Mouse (Mus musculus): Measurements from ENCODE around the gene BC067074. TPM values are rescaled to one million over a fixed set of nuclear protein-coding genes. Genes with fewer than 3 reads are reported as not detected.

The BC067074 gene
- total RNA-seq, 2 experiments from 2014 or later: 0.86 to 1.1 TPM

DNA sequence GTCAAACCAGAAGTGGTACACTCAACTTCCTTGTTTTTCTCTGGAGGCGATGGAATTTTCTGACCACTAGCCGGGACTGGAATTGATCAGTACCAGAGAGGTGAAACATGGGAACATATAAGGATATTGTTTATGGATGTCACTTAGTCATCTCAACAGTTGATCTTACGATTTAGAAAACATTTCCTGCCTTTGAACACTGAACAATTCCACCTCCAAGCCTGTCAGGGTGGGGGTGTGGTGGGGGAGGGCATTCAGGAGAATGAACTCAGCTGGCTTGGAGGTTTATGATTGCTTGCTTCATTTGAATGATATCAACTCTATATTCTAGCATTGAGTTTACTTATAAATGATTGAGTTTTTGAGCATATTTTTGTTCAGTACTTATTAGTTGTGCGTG is 13.6 kb downstream of the BC067074 start:
- intact Hi-C loops (cut with DNase I): no loop called here
- no peak for DNase-seq (ENCODE audit: low spot score in 2 of 2)

DNA sequence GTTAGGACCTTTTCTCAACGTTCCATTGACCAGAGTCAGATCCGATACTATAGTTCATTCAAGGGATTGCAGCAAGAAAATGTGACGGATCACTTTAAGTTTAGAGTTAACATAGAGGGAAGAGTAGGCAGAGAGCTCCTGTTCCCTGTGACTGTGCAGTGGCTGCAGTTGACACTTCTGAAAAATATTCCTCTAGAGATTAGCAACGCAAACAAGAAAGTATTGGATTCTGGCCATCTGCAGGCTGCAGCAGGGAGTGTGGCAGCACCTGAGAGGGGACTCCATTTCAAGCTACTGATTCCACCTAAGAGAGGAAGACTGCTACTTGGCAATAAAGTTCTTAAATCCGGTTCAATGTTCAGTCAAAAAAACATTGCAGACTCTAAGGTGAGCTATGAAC is 26.6 kb downstream of the BC067074 start:
- DNase-seq (ENCODE audit: low spot score in 2 of 2): no peak
- intact Hi-C loops (cut with DNase I): no loop called here

DNA sequence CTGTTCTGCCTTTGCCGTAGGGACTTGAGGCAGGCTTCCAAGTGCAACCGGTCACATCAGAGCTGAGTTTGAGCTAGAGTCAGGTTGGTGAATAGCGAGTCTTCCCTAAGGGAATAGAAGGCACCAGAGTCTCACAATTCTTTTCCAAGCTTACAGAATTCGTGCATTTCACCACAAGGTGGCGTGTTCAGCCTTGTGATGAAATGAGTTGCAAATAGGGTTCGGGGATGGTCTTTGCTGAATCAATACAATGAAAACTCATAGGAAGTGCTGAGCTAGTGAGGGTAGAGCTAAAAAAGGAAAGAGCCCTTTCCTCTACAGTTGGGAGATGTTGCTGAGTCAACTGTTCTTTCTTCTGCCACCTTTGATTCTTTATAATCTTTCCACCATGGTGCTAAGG is 29.0 kb downstream of the BC067074 start:
- intact Hi-C loops (cut with DNase I): loop anchor here (1.0 to 10.0 kb wide), 2 partner anchors 296 to 543 kb away; partner anchors contain the start of gene Snx18
- DNase-seq (ENCODE audit: low spot score in 2 of 2): peak; percentile 70 to 77

DNA sequence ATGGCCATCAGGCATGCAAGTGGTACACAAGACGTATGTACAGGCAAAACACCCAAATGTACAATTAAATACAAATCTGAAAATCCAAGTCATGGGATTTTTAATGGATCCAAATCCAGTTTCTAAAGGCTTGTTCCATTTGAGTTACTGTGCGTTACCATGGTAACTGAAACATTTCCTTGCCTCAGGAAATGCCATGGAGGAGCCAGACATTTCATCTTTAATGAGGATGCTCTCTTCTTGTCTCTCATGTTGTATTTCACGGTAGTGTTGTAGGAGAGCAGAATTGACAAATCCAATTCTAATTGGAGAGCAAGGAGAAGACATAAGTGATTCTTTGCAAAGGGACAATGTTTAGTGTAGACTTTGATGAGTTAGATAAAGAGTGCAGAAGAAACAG is 31.3 kb downstream of the BC067074 start:
- peak in 1 of 2 experiments; percentile 28 for DNase-seq (ENCODE audit: low spot score in 2 of 2)
- intact Hi-C loops (cut with DNase I): loop anchor here (10.0 kb wide), 1 partner anchor 541 kb away; no protein-coding TSS in a partner anchor

DNA sequence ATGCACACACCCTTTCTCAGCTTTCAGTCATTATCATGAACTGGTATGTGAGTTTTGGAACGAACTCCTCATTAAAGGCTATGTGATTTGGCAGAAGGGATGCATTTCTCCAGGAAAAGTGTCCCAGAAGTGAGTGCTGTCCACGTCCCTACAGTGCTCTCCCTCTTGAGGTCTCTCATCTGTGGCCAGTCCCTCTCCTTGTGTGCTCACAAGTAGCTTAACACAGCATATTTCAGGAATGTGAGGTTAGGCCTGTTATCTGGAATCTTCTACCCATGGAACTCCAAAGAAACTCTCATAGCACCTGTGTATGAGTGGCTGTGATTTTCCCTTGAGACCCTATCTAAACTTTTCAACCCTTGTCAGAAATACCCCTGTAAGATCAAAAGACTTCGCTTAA is 32.7 kb downstream of the BC067074 start:
- no peak for DNase-seq (ENCODE audit: low spot score in 2 of 2)
- intact Hi-C loops (cut with DNase I): loop anchor here (10.0 kb wide), 1 partner anchor 539 kb away; no protein-coding TSS in a partner anchor

DNA sequence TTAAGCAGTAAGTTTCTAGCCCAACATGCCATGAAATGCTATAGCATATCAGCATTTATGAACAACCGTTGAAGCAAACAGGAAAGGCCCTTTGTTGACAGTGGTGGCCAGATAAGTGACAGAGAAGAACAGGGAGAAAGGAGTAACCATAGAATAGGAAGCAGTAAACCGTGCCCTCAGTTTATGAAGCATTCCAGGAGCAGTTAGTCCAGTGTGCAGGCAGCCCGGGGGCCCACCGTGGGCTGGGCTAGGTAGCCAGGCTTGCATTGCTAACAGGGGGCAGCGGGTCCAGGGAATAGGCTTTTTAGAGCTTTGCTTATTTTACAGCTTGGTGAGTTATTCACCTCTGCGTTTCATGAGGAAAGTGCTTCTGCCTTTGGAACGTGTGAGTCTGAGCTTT is 39.3 kb downstream of the BC067074 start:
- intact Hi-C loops (cut with DNase I): no loop called here
- no peak for DNase-seq (ENCODE audit: low spot score in 2 of 2)

DNA sequence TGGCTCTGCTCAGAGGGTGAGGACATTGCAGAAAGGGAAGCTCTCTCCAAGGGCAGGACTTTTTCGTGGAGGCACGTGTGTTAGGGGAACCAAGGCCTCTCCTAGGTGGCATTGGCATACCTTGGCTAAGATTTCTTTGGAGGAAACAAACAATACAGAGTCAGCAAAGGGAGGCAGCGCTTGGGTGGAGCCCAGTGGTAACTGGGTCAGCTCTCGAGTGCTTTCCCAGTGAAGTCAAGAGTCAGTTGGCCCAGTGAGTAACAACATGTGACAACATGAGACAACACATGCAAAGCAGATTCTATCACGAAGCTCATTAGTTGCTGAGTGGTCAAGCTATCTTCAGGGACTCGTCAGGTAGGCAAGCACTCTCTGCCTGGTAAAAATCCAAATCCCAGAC is 40.4 kb downstream of the BC067074 start:
- no peak for DNase-seq (ENCODE audit: low spot score in 2 of 2)
- intact Hi-C loops (cut with DNase I): no loop called here

DNA sequence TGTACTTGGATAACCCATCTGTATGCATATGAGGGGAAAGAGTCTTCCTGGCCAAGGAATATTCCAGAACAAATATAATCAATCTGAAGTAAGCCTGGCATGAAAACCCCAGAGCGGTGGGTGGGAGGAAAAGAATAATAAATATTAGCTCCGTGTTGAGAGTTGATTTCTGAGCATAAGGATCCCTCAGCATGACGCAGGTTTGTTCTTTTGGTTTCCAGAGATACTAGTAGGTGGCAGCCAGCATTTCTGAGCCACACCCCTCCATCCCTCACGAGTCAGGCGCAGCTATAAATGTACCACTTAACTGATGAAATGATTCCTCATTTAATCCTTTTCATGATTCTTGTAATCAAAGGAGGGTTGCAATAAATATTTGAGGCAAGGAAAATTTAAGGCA is 41.0 kb downstream of the BC067074 start:
- intact Hi-C loops (cut with DNase I): no loop called here
- peak in 1 of 2 experiments; percentile 28 for DNase-seq (ENCODE audit: low spot score in 2 of 2)

DNA sequence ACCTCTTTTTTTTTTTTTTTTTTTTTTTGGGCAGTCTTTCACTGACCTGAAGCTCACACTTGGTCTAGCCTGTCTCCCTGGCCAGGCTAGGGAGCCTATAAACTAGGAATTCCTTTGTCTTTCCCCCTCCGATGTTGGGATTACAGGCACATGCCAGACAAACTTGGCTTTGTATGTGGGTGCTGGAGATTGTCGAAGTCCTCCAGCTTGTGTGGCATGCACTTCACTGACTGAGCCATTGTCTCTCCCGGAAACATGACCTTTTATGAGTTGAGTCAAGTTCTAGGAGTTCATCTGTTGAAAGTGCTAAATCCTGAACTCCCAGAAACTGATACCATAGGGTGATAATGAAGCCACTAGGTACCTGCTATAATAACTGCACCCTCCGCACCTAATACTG is 41.8 kb downstream of the BC067074 start:
- intact Hi-C loops (cut with DNase I): no loop called here
- no peak for DNase-seq (ENCODE audit: low spot score in 2 of 2)

DNA sequence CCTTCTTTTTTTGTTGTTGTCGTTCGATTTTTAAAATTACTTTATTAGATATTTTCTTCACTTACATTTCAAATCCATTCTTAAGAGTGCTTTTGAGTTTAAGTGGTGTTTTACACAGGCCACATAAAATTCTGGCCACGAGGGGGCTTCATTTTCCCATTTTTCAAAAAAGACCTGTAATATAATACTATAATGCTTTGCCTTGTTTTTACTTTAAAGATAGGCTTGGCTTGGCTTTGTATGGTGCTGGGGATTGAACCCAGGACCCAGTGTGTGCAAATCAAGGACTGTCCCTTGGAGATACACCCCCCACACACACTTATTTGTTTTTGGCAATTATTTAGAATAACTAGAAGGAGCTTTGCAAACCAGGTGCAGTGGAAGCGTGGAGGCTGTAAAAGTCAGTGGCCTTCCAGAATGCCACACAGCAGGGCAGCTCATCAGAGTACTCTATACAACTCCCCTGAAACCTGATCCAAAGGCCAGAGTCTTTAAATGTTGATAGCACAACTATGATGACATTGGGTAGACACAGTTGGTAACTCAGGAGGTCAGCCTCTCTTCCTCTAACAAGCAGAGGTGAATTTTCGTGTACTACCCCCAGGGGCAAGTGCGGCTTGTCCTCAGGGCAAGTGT is 44.4 kb downstream of the BC067074 start:
- peak; percentile 74 to 83 for DNase-seq (ENCODE audit: low spot score in 2 of 2)
- intact Hi-C loops (cut with DNase I): loop anchor here (1.0 kb wide), 1 partner anchor 281 kb away; the partner anchor contains the start of gene Snx18

DNA sequence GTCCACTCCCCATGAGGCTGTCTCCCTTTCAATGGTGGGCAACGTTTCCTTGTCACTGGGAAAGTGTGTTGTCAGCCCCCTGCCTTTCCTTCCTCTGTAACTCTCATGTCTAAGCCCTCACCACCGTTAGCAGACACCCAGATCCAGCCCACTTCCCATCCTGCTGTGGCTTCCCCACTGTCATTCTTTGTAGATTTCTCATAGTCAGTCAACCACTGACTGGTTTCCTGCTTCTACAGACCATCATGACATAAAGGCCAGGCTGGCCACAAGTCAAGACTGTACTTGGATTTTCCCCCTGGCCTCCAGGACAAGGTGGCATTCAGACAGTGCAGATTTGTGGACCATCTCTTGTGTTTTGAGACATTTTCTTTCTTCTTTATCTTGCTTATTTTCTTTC is 47.7 kb downstream of the BC067074 start:
- intact Hi-C loops (cut with DNase I): no loop called here
- no peak for DNase-seq (ENCODE audit: low spot score in 2 of 2)

DNA sequence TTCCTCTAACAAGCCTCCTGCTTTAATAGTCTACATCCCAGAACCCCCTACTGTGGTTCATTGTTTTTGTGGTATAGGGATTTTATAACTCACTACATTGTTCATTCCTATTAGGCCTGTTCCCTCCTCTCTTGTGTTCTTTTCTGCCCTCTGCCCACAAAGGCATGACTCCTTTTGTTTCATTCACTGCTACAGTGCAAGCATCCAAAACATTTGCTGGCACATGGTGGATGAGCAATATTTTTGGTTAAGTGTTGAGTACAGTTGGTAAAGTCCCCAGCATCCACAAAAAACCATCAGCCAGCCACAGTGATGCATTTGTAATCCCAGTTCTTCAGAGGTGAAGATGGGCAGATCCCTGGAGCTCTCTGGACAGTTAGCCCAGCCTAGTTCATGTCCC is 48.2 kb downstream of the BC067074 start:
- intact Hi-C loops (cut with DNase I): no loop called here
- DNase-seq (ENCODE audit: low spot score in 2 of 2): no peak

DNA sequence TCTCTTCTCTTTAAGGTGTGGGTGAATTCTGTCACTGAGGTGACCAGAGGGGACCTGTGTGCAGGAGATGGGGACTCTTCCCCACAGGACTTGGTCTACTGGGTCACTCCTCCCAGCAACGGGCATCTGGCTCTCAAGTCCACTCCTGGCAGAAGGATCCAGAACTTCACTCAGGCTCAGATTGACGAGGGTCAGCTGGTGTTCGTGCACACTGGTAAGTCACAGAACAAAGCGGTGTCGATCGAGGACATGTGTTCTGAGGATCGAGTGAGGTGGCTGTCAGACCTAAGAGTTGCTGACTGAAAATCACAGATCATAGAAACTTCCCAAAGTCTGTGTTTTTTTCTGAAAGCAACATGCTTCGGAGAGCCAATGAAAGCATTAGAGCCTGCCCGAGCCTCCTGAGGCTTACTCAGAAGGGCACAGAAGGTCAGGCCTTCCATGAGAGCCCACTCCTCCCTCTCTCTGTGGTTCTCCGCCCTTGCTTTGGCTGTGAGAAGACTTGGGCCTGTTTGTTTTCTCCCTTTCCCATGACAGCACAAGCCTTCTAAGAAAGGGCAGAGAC is 49.5 kb downstream of the BC067074 start:
- no peak for DNase-seq (ENCODE audit: low spot score in 2 of 2)
- intact Hi-C loops (cut with DNase I): no loop called here

DNA sequence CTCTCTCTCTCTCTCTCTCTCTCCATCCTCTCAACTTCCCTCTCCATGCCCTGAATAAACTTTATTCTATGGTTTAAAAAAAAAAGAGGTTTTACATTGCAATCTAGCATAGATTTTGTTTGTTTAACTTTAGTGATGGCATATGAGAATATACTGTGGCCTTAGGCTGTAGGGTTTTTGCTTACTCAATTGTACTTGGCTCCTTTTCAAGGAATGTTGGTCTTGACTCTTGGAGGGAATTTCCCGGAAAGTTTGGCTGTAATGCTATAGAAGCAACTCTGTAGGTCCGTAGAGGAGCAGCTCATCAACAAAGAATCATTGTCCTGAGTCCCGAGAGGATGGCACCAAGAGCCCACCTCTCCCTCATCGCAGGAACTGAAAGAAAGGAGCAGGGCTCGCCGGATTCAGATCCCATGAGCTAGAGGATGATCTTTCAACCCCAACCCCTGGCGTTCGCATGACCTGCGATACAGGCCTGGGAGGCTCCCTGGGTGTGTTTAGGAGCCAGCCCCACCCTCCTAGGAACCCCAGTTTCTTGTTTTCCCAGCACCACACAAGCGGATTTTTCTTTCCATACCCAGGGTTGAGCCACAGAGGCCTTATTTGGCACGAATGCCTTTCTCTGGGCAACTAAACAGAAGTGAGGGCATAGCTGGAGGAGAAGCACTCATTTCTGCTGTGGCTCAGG is 57.9 kb downstream of the BC067074 start:
- intact Hi-C loops (cut with DNase I): no loop called here
- no peak for DNase-seq (ENCODE audit: low spot score in 2 of 2)

DNA sequence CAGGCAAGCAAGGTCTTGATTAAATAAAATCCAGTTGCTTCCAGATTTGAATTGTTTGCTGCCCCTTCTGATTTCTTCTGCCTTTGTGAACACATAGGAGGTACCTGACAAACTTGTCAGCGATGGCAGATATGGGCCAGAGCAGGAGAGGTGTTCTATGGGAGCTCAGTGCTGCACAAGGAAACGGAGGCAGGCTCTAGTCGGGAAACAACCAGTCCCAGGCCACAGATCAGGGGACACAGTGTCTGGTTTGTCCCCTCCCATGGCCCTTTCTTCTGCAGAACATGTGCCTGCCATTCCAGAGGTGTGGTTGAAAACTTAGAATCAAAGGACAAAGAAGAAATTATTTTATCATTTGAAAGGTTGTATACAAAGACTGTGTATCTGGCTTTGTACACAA is 60.6 kb downstream of the BC067074 start:
- intact Hi-C loops (cut with DNase I): no loop called here
- DNase-seq (ENCODE audit: low spot score in 2 of 2): no peak

DNA sequence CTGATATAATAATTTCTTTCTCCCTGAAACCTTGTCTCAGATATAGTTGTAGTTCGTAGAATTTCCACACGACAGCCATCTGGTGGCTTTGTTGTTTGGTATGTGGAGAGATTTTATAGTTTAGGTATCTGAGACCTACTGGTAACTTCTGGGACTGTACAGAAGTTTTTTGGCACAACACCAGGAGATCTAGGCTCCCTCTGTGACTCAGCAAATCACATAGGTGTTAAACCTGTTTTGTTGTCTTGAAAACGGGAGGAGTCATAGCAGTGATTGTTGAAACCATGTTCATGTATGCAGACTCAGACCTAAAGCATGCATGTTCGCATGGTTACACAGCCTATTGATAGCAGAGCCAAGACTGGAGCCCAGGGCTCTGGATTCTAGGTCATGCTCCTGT is 61.0 kb downstream of the BC067074 start:
- DNase-seq (ENCODE audit: low spot score in 2 of 2): no peak
- intact Hi-C loops (cut with DNase I): no loop called here

DNA sequence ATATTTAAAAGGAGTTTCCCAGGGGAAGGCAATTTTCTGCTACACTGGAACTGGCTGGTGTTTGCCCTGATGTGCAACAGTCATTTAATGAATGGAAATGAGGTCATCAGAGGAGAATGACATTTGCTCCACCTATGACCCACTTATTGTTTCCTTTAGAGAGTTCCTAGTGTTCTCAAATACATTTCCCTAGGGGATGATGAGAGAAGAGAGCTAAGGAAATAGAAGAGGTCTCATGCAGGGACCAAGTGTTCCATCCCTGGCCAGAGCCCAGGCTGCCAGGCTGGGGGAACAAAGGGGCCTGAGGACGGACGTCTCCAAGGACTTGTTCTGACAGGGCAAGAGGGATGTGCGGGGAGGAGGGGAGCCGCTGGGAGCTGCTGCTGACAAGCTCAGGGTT is 62.1 kb downstream of the BC067074 start:
- DNase-seq (ENCODE audit: low spot score in 2 of 2): peak in 1 of 2 experiments; percentile 13
- intact Hi-C loops (cut with DNase I): no loop called here

DNA sequence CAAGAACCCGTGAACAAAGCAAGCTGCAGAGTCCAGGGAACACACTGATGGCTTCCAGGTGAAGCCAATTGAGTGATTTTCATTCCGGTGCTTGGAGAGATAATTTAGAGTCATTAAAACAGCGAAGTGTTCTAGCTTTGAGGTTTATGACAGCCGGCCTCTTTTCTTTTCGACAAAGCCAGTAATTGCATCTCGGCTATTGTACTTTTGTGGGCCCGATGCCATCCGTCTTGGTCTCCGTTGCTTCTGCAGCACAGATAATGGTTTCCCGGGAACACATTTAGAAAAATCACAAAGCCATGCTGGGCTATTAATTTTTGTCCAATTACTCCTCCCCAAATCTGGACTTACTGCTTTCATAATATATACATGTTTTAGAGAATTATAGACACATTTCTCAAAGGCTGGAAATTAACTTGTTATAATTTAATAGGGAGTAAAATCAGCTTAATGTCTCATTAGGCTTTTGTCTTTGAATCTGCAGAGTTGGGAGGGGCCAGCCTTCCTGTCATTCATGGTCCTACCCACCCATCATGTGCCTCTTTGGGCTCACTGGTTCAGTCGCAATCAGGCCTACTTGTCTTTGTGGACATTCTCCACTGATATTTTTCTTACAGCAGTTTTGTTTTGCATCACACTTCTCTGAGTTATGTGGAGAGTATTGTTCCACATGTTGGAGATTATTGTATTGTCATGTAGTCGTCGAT is 64.6 kb downstream of the BC067074 start:
- intact Hi-C loops (cut with DNase I): no loop called here

DNA sequence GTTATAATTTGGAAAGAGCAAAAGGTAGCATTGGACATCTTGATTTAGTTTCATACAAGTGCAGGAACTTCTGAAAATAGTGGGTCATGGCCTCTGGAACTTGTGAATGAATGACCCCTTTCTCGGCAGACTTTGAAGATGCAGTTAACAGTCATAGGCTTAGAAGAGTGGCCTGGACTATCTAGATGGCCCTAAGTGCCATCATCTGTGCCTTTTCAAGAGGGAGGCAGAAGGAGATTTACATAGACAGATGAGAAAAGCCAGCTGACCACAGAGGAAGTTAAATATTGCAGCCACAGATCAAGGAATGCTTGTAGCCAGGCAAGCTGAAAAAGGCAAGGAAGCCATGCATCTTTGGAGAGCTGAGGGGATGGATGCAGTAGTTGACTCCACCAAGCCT is 66.7 kb downstream of the BC067074 start:
- DNase-seq (ENCODE audit: low spot score in 2 of 2): no peak
- intact Hi-C loops (cut with DNase I): no loop called here

More for the DNA sequence above, 64.6 kb downstream of the BC067074 start:
- no peak for DNase-seq (ENCODE audit: low spot score in 2 of 2)

DNA sequence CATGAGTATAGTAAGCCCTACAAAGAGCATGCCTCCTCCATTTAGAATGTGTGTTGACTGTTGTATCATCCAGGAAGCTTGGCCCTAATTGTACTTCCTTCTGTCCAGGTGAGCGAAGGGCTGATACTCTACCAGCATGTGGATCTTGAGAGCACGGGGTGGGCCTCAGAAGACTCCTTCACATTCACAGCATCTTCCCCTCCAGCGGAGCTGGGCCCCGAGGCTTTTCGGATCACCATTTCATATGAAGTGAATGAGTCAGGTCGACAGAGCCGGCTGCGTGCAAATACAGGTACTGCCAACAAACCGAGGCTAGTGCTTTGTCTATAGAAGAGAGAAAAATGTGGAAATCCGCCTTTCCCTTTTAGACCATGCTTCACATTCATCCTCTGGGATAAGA is 73.0 kb downstream of the BC067074 start:
- DNase-seq (ENCODE audit: low spot score in 2 of 2): no peak

More for the DNA sequence above, 73.0 kb downstream of the BC067074 start:
- intact Hi-C loops (cut with DNase I): no loop called here

All from left cerebral cortex, postnatal 14 days (tissue).